Mouse (Mus musculus) Patski (cell line): ENCODE measurements around the gene Ncoa4. TPM values are rescaled to one million over a fixed set of nuclear protein-coding genes. Genes with fewer than 3 reads are reported as not detected.
"Not testable (repeated sequence)": the region's sequence is repeated elsewhere in the genome, so short reads cannot be mapped to it uniquely, and the experiment has no call there.

Experiments used
- ATAC-seq: fragments of 100-300 bp; one replicate; pipeline ENCODE4 v1.8.0; 2021
- CTCF ChIA-PET: fragments of 350-600 bp; sonication (Branson Sonifier 250); formaldehyde crosslinking; loops from one replicate; lab custom pipeline; 2022; ENCODE audit warnings: inconsistent platforms; lab: Charles Lee
- POLR2A ChIA-PET: fragments of 350-600 bp; sonication (Branson Sonifier 250); formaldehyde crosslinking; loops from one replicate; lab custom pipeline; 2022; ENCODE audit warnings: antibody characterized with exemption, inconsistent platforms; lab: Charles Lee
- DNase-seq: peaks from one replicate; pipeline ENCODE4 v3.0.0-alpha.2; 2011; ENCODE audit warnings: low read depth, low spot score
- H3K27me3 ChIP-seq: fragments of 371-371 bp; one replicate; pipeline ENCODE4 v1.5.1; 2021
- CTCF ChIP-seq: fragments of 100-300 bp; IDR thresholded peaks from one replicate; pipeline ENCODE4 v1.5.1; 2021
- in situ Hi-C: fragments of 300-500 bp; cut with MboI; formaldehyde crosslinking; loops from 3 replicates; pipeline ENCODE4 v1.11.1; 2018; ENCODE audit warnings: low pct_unique_long_range_greater_than_20kb, mixed read lengths
- polyA plus RNA-seq: library from polyadenylated mRNA; unstranded; gene quantifications from one replicate; pipeline ENCODE4 v1.2.3, GENCODE M21; 2021

The Ncoa4 gene
- polyA plus RNA-seq, 1 experiment from 2014 or later, result 65.0 TPM

DNA sequence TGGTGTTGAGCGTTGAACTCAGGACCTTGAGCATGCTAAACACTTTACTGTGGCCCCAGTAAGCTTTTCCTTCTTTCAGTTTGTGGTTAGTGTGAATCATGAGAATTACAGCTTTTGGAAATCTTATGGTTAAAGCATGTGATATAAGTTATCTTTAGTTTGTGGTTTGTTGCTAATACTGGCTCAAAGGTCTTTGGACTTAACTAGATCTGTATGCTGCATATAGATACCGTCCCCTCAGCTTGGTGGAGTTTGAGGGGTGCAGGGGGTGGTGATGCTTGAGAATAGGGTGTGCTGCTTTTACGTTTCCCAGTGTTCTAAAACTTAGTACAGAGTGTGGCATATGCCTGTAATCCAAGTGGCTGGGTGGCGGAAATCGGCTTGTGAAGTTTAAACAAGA lies 7.7 kb downstream of the Ncoa4 start:
- POLR2A ChIA-PET, result no interaction called here
- in situ Hi-C loops, result no loop called here
- no peak for ATAC-seq

DNA sequence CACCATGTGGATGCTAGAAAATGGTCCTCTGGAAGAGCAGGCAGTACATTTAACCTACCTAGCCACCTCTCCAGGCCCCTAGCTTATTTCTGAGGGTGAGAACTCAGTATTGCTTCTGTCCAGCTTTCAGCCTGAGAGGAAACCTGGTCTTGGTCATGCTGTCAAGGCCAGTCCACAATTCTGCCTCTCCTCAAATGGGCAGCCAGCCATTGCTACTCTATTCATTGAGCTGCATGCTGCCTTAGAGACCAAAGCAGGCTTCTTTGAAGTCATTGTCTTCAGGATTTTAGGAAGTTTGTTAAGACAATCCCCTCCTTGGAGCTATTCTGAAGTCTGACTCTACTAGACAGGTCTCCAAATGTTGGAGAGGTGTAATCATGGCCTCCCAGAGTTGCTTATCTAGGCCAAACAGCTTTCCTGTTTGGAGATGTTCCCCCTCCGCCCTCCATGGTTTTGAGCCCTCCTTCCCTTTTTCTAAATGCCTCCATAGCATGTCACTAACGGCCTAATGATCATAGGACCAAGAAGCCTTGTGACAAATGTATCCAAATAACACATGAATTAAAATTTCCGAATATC lies 9.1 kb downstream of the Ncoa4 start:
- ChIA-PET CTCF (interaction anchor here (0.9 to 2.0 kb wide), 3 partner anchors 9 to 24 kb away, joined by 4 to 6 read pairs (median 4); partner anchors contain the start of gene Ncoa4), POLR2A (no interaction called here)
- no peak for ATAC-seq
- in situ Hi-C loops, result no loop called here
- no peak for DNase-seq
- TF ChIP-seq CTCF, result no peak
- no peaks in the 10 kb centered on the region for H3K27me3 ChIP-seq

More for the DNA sequence above, 7.7 kb downstream of the Ncoa4 start:
- no peak for TF ChIP-seq CTCF
- no peak for DNase-seq
- CTCF ChIA-PET, result interaction anchor here (0.8 to 1.9 kb wide), 2 partner anchors 27 to 31 kb away, joined by 3 to 5 read pairs; no protein-coding TSS in a partner anchor
- H3K27me3 ChIP-seq, result no peaks in the 10 kb centered on the region

DNA sequence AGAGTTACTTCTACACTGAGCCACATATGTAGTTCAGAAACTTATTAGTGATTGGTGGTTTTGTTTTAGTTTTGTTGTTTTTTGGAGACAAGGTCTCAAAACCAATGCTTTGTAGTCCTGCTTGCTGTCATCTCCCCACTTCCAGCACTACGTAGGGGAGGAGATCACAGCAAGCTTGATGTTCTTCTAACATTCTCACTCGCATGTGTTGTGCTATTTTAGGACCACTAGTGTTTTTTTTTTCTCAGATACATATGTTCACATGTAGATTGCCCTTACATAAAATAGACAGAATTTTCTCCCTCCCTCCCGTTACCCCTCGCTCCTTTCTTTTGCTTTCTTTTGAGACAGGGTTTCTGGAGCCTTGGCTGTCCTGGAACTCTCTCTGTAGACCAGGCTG lies 10.5 kb downstream of the Ncoa4 start:
- in situ Hi-C loops, result no loop called here
- DNase-seq (no peak), ATAC-seq (no peak)
- POLR2A ChIA-PET, result no interaction called here
- no peaks in the 10 kb centered on the region for H3K27me3 ChIP-seq
- CTCF ChIA-PET, result interaction anchor here (1.0 to 1.2 kb wide), 3 partner anchors 11 to 57 kb away, joined by 3 to 7 read pairs (median 3); no protein-coding TSS in a partner anchor
- TF ChIP-seq CTCF, result no peak

DNA sequence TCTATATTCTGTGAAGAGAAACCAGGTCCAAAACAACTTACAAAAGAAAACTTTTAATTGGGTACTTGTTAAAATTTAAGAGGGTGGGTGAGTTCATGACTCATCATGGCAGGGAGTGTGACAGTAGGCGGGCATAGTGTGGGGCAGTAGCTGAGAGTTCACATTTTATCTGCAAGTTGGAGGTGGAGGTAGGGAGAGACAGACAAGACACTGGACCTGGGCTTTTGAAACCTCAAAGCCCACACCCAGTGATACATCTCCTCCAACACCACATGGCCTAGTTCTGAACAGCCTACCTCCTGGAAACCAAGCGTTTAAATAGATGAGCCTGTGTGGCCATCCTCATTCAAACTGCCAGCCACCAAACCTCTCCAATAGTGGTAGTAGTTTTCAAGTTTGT lies 15.6 kb downstream of the Ncoa4 start:
- no peaks in the 10 kb centered on the region for H3K27me3 ChIP-seq
- ChIA-PET CTCF (no interaction called here), POLR2A (no interaction called here)
- DNase-seq, result no peak
- no peak for TF ChIP-seq CTCF
- in situ Hi-C loops, result no loop called here
- ATAC-seq, result no peak

DNA sequence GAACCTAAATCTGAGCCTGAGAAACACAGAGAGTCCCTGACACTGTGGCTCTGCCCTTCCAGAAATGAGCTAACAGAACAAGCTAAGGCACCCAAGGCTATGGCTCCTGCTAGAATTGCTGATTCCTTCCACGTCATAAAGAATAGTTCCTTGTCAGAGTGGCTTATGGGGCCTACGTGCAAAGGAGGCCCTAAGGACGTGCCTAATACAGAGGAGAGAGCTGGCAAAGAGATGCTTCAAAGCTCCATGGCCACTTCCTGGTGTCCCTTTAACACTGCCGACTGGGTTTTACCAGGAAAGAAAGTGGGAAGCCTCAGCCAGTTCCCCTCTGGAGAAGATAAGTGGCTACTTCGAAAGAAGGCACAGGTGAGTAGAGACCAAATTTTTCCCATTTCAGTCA lies 16.9 kb downstream of the Ncoa4 start:
- DNase-seq, H3K27me3 ChIP-seq, CTCF ChIA-PET, in situ Hi-C loops, ATAC-seq: not testable (repeated sequence)
- POLR2A ChIA-PET, result interaction anchor here (0.7 kb wide), 1 partner anchor 22 kb away, joined by 4 read pairs; no protein-coding TSS in a partner anchor

DNA sequence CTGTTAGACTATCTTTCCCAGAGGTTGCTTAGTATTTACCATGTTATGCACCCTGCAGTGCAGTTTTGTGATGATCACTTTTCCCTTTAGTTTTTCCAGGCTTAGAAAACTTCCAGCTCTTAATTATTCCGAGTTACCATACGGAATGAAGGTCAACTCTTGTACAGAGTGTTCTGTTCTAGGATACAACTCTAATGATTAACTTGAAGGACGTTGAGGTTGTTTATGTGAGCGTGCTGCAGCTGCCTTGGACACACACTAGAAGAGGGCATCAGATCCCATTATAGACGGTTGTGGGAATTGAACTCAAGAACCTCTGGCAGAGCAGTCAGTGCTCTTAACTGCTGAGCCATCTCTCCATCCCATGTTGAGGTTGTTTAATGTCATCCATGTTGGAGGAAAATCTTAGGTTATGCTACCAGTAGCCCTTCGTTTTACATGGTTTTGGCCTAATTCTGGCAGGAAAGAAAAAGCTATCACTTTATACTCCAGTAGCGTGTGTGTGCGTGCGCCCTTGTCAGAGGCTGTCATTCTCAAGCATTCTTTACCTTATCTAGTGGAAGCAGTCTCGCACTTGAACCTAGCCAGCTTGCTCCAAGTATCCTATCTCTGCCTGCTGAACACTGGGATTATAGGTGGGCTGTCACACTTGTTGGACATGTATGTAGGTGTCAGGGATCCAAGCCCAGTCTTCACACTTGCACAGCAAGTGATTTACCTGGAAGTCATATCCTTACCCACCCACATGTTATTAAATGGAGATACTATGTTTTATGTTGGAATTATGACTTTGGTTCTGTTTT lies 19.9 kb downstream of the Ncoa4 start:
- no peak for ATAC-seq
- CTCF ChIA-PET, result interaction anchor here (1.2 to 1.6 kb wide), 2 partner anchors 11 to 14 kb away, joined by 3 to 4 read pairs; no protein-coding TSS in a partner anchor
- no peak for DNase-seq
- POLR2A ChIA-PET, result no interaction called here
- in situ Hi-C loops, result no loop called here
- no peaks in the 10 kb centered on the region for H3K27me3 ChIP-seq
- no peak for TF ChIP-seq CTCF

DNA sequence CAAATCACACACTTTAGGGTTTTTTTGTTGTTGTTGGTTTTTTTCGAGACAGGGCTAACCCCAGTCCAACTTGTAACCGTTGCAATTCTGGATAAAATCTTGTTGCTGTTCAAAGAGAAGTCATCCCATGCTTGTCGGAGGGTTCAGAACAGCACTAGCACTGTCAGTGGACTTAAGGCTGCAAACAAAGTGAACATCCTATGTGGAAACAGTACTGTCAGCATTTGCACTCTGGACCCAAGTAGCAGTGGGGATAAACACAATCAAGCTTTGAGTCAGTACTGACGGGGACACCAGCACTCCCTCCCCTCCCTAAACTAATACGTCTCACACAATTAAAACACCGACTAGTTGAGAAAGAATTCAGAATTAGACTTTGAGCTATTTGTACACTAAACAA lies 21.2 kb downstream of the Ncoa4 start:
- in situ Hi-C loops, result no loop called here
- POLR2A ChIA-PET, result interaction anchor here (0.6 kb wide), 2 partner anchors 16 to 227 kb away, joined by 3 to 4 read pairs; no protein-coding TSS in a partner anchor
- no peak for DNase-seq
- TF ChIP-seq CTCF, result no peak
- no peaks in the 10 kb centered on the region for H3K27me3 ChIP-seq
- ATAC-seq, result no peak
- CTCF ChIA-PET, result interaction anchor here (1.1 to 1.4 kb wide), 3 partner anchors 10 to 21 kb away, joined by 3 to 5 read pairs (median 3); partner anchors contain the start of gene Ncoa4

DNA sequence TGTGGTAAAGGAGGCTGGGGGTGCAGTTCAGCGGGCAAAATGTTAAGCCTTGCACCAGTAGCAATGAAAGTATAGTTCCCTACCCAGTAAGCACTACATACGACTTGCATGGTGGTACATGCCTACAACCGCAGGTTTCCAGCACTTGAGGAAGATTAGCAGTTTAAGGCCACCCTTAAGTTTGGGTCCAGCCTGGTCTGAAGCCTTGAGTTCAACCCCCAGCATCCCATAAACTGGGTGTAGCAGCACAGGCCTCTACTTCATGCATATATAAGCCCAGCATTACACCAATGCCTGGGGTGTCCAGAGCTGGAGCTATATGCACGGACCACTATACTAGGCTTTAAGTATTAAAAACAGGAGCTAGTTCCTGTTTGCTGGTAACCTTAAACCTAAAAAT lies 24.2 kb downstream of the Ncoa4 start:
- TF ChIP-seq CTCF, result no peak
- ATAC-seq (no peak), DNase-seq (no peak)
- POLR2A ChIA-PET, result no interaction called here
- CTCF ChIA-PET, result interaction anchor here (1.7 to 1.9 kb wide), 2 partner anchors 9 to 15 kb away, joined by 4 to 9 read pairs; no protein-coding TSS in a partner anchor
- in situ Hi-C loops, result no loop called here
- H3K27me3 ChIP-seq, result no peaks in the 10 kb centered on the region

DNA sequence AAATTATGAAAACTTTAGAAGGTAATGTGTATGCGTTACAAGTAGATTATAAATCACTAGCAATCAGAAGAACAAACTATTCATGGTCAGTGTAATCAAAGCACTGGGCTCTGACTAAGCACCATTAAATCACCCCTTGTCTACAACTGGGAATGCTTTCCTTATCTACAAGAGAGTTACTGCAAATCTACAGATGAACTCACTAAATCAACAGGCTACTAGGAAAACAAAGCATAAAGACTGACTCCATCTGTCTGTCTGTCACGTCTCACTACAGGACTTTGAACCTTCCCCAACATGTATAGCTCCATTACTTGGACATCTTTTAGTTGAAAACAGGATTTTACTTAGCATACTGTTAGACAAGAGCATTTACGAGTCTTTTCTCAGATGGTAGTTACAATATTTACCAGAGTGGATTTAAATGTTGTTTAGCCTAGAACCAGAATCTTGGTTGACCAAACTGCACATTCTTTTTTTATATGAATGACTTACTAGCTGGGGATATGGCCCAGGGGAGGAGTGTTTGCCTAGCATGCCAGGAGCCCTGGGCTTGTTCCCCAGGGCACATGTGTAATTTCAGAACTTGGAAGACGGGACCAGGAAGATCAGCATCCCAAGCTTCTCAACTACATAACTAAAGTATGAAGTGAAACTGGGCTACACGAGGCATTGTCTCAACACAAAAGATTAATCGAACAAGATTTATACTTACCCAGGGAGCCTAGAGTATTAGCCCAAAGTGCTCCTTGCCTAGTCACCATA lies 31.1 kb downstream of the Ncoa4 start:
- ChIA-PET CTCF (interaction anchor here (0.7 to 2.6 kb wide), 4 partner anchors 9 to 38 kb away, joined by 3 to 9 read pairs (median 4); no protein-coding TSS in a partner anchor), POLR2A (no interaction called here)
- no peak for TF ChIP-seq CTCF
- ATAC-seq, result no peak
- no peak for DNase-seq
- H3K27me3 ChIP-seq, result no peaks in the 10 kb centered on the region
- in situ Hi-C loops, result no loop called here

DNA sequence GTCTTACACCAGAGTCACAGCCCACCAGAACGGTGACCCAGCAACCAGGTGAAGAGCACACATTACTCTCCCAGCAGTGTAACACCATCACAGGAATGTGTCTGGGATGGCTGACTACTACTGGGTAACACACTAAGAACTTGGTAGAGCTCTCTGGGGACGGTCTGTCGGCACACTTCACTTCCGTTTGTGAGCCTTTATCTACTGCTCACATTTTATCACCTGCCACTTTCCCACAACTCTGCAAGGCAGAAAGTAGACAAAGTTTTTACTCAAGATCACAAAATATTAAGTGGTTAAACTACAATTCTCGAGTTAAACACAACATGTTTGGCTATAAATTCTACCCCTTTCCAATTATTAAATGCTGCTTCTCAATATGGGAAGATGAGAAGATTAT lies 32.3 kb downstream of the Ncoa4 start:
- H3K27me3 ChIP-seq, result no peaks in the 10 kb centered on the region
- no peak for TF ChIP-seq CTCF
- ChIA-PET CTCF (interaction anchor here (0.8 to 2.6 kb wide), 12 partner anchors 8 to 106 kb away, joined by 3 to 9 read pairs (median 5); partner anchors contain the start of genes Dph3 and Oxnad1), POLR2A (no interaction called here)
- ATAC-seq, result no peak
- in situ Hi-C loops, result no loop called here
- DNase-seq, result no peak
